Mouse (Mus musculus): Measurements from ENCODE around the gene Mpp3. TPM values are rescaled to one million over a fixed set of nuclear protein-coding genes. Genes with fewer than 3 reads are reported as not detected.

Mpp3 gene
- total RNA-seq (2023) = not detected

GRCm38 (mm10) chr11:102028087-102028816 lies at the start of gene Mpp3:
Gene Mpp3 (minus strand): TSS chr11:102028461.

GRCm38 (mm10) chr11:102041350-102041949 lies 13.2 kb upstream of the Mpp3 start, which contains the start of gene Cd300lg:
Gene Cd300lg (plus strand): TSS chr11:102041509.

GRCm38 (mm10) chr11:101986913-101987312 lies 41.3 kb downstream of the Mpp3 start, which contains the start of gene Dusp3:
Gene Dusp3 (minus strand): TSS chr11:101987013.

GRCm38 (mm10) chr11:101984054-101985025 lies 43.9 kb downstream of the Mpp3 start, which contains the start of gene Cfap97d1:
Gene Cfap97d1 (plus strand): TSS chr11:101984279.

GRCm38 (mm10) chr11:101966965-101967614 lies 61.2 kb downstream of the Mpp3 start, which contains the start of gene Sost:
Gene Sost (minus strand): TSS chr11:101967015.

Other genes starting within 250 kb of the Mpp3 start
- gene Etv4, start 243.1 kb downstream of the Mpp3 start, total RNA-seq (2023) = not detected
- gene Meox1, start 134.1 kb downstream of the Mpp3 start, total RNA-seq (2023) = not detected
- not detected for gene Sost, start 61.4 kb downstream of the Mpp3 start, total RNA-seq (2023)
- not detected for gene Cfap97d1, start 44.2 kb downstream of the Mpp3 start, total RNA-seq (2023)
- gene Dusp3, start 41.4 kb downstream of the Mpp3 start, total RNA-seq (2023) = under 1 TPM; 0.70 to 0.74 TPM
- gene Cd300lg, start 13.0 kb upstream of the Mpp3 start, total RNA-seq (2023) = not detected
- gene Mpp2, start 60.1 kb upstream of the Mpp3 start, total RNA-seq (2023) = 1 to 10 TPM; 1.9 to 4.8 TPM
- gene Ppy, start 72.9 kb upstream of the Mpp3 start, total RNA-seq (2023) = not detected
- not detected for gene Pyy, start 79.4 kb upstream of the Mpp3 start, total RNA-seq (2023)
- gene Nags, start 117.1 kb upstream of the Mpp3 start, total RNA-seq (2023) = not detected
- gene Tmem101, start 127.9 kb upstream of the Mpp3 start, total RNA-seq (2023) = 1 to 10 TPM; 5.9 to 7.2 TPM
- 10 to 100 TPM; 48.9 to 53.5 TPM for gene Lsm12, start 156.8 kb upstream of the Mpp3 start, total RNA-seq (2023)
- gene G6pc3, start 161.2 kb upstream of the Mpp3 start, total RNA-seq (2023) = 10 to 100 TPM; 28.1 to 34.6 TPM
- gene Hdac5, start 201.7 kb upstream of the Mpp3 start, total RNA-seq (2023) = 10 to 100 TPM; 79.2 to 91.2 TPM
- gene BC030867, start 220.4 kb upstream of the Mpp3 start, total RNA-seq (2023) = 1 to 10 TPM in 1 of 2 experiments, under 1 TPM in 1; 0.83 to 1.7 TPM
- not detected for gene Asb16, start 240.3 kb upstream of the Mpp3 start, total RNA-seq (2023)

Data from T-cell, adult 66 days (primary cell).